Mouse (Mus musculus) megakaryocyte, embryonic 14.5 days (primary cell): ENCODE results near the gene Pja2.

Source experiments
- FLI1 ChIP-seq: IDR thresholded peaks from 2 replicates; pipeline ENCODE4 v1.6.1; 2012; ENCODE audit warnings: low read length, inconsistent platforms, mixed read lengths
- GATA1 ChIP-seq: IDR thresholded peaks from 3 replicates; pipeline ENCODE4 v1.6.1; 2012; ENCODE audit warnings: mixed read lengths, low read length, inconsistent platforms, borderline replicate concordance

DNA sequence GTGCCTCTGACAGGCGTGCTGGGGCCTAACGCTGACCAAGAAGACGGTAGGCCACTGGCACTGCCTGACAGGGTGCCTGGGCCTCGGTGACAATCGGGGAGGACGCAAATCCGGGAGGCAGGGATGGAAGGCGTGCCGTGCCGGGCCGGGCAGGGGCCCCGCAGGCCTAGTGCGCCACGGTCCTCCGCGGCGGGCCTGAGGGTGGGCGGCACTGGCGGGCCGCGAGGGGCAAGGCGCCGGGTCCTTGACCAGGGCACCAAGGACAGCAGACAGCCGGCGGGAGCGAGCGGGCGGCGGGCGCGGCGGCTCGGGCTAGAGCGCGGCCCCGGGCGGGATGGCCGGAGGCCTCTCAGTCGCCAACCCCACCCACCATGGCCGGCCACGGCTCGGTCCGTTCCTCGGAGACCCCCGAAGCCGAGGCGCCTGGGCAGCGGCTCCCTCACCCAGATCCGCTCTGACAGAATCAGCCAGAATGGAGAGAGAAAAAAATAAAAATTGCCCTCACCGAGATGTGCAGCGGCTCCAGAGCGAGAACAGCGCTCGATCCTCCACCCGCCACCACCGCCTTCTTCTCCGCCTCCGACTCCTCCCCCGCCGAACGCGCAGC is 322 bp downstream of the Pja2 start:
- TF ChIP-seq GATA1 (no peak), FLI1 (no peak)
